Mouse (Mus musculus) left cerebral cortex, postnatal 14 days (tissue): ENCODE data around the gene Ndufs5. TPM values are rescaled to one million over a fixed set of nuclear protein-coding genes. Genes with fewer than 3 reads are reported as not detected.

Experiments used
- DNase-seq, 2 experiments: peaks; one replicate each; pipeline ENCODE4 v3.0.0; 2021 to 2022; ENCODE audit warnings: low spot score in 2 of 2, mixed read lengths in 1 of 2
- intact Hi-C: fragments of 180-260 bp; cut with DNase I; formaldehyde crosslinking; loops from one replicate; pipeline ENCODE4 v1.15.1; 2025
- long read RNA-seq, 2 experiments: library from polyadenylated mRNA; stranded (forward); transcript quantifications; one replicate each; pipeline ENCODE4 v2.0.0; 2021
- total RNA-seq, 2 experiments: library from RNA; stranded (reverse); gene quantifications; 2 replicates each; pipeline ENCODE4 v1.2.3; 2021

Gene Ndufs5
- 100 to 1,000 TPM; 187 to 196 TPM for total RNA-seq
- long read RNA-seq, experiment 1, transcript Ndufs5-201 (3 exons, 525 nt) = major isoform, 70 of 78 reads
- long read RNA-seq, experiment 1, partial matches to known transcripts = 1 of 78 reads
- long read RNA-seq, experiment 1, other reads (novel, unspliced or antisense) = 3 of 78 reads
- long read RNA-seq, experiment 2, transcript Ndufs5-201 (3 exons, 525 nt) = major isoform, 41 of 51 reads
- long read RNA-seq, experiment 2, partial matches to known transcripts = 0 of 51 reads
- long read RNA-seq, experiment 2, other reads (novel, unspliced or antisense) = 9 of 51 reads

DNA sequence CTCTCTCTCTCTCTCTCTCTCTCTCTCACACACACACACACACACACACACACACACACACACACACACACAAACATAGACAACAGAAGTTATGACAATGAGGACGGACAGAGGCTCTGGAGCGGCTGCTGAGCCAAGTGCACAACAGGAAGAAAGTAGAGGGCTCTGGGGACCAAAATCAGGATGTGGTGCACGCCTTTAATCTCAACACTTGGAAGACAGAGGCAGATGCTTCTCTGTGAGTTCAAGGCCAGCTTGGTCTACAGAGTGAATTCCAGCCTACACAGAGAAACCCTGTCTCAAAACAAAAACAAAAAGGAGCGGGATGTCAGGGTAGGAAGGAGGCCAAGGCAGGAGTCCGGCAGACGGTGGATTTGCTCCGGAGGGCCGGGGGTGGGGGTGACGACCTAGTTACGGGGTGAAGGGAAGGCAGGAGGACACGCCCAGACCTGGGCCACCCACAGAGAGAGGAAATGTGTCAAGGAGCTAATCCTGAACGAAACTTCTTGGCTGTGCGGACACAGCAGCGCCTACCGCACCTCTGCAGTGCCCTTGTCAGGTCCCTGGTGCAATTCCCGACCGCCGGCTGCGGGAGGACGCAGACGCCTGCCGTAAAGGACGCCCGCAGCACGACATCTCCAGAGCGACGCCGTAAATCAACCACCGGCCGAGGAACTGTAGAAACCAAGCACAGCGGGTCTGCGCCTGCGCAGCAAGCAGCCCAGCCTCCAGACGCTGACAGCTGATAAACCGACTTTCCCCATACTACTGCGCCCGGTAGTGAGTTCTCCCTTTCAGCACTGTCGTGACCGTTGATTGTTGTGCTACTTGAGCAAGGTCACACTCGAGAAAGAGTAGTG, at the start of gene Ndufs5:
TSS of gene Ndufs5 (minus strand) at position 629 of the 860 bp plus-strand sequence.
- intact Hi-C loops = no loop called here
- DNase-seq = peak; percentile 98

DNA sequence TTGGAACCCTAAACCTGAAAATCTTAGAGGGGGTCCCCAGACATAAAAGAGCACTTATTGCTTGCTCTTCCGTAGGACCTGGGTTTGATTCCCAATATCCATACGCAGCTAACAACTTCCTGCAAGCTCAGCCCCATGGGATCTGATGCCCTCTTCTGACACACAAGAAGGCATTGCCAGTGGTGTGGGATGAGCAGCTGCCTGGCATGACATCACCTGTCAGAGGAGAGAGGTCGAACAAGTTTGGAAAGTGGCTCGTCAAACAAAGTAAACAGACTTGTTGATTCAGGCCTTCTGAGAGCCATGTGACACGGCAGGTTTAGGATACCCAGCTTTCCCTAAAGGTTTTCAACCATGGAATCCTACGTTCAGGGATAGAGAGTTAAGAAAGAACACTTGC, 47.1 kb upstream of the Ndufs5 start:
- DNase-seq = no peak
- intact Hi-C loops = no loop called here

DNA sequence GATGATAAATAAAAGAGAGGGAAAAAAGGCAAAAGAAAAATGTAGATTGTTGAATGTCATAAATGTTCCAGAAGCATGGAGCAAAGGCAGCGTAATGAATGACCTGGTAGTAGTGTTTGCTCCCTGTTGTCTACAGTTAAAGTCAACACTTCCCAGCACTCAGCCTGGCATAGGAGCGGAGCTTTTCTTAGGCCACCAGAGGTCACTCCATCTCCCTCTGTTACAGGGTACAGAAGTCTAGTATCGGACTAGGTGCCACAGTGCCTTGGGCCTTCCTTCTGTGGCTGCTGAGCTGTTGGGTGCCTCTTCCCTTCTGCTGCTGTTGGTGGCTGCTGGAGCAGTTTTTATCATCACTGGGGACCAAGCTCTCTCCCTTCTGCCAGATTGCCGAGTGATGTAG, 40.3 kb upstream of the Ndufs5 start:
- DNase-seq = no peak
- intact Hi-C loops = loop anchor here (2.0 kb wide), 1 partner anchor 140 kb away; no protein-coding TSS in a partner anchor

DNA sequence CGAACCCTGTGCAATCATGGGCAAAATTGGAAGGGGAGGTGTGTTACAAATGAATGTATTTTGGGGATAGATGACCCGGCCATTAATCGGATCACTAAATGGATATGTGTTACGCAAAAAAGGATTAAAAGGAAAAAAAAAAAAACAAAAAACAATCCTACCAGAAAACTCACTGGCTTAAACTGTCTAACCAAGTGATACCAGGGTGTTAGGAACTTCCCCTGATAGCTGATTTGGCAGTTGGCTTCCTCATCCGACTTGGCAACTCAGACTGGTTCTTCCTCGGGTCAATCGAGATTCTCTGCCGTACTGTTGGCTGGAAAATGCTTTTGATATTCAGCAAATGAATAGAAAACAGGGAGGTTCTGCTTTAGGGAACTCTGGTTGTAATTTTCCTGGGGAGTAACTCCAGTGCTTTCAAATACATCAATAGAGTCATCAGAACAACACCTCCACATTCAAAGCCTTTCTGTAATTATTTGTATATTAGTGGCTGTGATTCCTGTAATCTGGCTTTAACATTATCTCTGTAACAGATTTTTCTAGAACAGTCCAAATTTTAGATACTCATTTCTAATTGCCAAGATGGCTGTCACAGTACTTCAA, 32.8 kb upstream of the Ndufs5 start:
- peak in 1 of 2 experiments; percentile 64 for DNase-seq
- intact Hi-C loops = no loop called here

DNA sequence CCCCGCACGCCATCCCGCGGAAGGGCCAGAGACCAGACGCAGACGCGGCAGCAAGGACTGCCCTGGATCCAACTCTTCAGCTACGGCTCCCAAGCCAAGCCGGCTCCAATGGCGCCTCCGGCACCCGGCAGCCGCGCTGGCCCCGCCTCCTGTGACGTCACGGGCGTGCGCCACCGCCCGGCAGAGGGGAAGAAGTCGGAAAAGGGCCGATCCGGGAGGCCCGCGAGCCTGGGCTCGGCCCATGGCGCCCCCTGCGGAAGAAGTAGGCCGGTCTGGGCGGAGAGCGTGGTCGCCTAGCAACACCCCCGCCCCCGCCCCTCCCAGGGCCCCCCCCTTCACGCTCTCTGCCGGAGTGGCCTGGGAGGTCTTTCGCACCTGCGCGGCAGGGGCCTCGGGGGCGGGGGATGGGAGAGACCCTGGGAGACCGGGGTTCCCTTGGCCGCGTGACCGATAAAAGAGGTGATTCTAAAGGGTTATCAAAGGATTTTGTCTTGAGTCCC, 32.2 kb upstream of the Ndufs5 start, which contains the start of gene Akirin1:
TSS of gene Akirin1 (minus strand) at position 194 of the 500 bp plus-strand sequence.
- intact Hi-C loops = no loop called here
- DNase-seq = peak; percentile 98

DNA sequence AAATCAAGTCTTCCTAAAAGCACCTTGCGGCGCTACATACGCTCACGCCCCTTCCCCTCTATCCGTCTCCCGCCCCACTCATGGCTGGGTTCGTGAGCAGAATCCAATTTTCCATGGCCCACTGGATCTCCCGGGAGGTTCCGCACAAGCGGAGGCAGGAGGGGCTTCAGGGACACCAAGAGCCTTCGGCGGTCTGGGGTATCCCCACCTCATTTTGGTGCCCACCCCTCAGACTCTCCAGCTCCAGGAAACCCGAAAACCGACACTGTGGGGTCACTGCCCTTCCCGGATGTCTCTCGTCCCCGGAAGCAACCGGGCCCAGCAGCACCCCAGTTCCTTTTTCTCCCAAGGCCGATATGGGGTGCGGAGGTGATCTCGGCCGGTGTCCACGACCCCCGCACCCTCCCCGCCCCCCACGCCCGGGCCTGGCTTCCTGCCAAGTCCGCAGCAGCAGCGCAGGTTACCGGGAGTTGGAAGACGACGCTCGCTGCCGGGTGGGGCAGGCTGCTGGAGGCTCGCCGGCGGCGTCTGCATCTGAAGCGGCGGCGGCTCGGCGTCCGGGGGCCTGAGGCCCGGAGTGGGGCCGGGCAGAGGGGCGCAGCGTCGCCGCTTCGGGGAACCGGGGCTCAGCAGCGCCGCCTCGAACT, 31.6 kb upstream of the Ndufs5 start:
- peak in 1 of 2 experiments; percentile 27 for DNase-seq
- intact Hi-C loops = loop anchor here (5.0 kb wide), 1 partner anchor 62 kb away; no protein-coding TSS in a partner anchor

DNA sequence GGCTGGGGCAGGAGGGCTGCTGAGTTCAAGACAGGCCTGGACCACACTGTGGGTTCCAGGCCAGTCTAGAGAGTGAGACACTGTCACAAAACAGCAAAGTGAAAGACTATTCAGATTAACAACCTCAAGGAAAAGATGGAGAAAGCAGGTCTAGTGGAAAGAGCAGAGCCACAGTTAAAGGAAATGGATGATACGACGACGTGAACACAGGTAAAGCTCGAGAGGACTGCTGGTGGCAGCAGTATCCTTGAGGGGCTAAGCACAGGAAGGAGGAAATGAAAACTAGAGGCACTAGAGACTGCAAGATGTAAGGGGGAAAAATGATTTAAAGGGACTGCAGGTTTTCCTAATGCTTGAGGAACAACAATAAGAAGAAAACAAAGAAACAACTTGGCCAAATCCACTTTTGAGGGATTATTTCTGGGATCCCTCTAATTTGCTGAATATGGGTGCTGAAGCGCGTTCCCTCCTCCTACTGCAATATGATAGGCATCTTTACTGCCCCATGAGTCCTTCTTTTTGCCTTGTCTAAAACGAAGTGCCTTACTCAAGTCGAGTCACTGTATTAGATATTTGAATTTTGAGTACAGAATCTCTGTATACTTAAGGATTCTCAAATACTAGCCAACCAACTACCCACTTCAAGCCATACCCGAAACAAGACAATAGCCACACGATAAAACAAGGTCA, 30.9 kb upstream of the Ndufs5 start:
- no peak for DNase-seq
- intact Hi-C loops = loop anchor here (5.0 kb wide), 1 partner anchor 62 kb away; no protein-coding TSS in a partner anchor

DNA sequence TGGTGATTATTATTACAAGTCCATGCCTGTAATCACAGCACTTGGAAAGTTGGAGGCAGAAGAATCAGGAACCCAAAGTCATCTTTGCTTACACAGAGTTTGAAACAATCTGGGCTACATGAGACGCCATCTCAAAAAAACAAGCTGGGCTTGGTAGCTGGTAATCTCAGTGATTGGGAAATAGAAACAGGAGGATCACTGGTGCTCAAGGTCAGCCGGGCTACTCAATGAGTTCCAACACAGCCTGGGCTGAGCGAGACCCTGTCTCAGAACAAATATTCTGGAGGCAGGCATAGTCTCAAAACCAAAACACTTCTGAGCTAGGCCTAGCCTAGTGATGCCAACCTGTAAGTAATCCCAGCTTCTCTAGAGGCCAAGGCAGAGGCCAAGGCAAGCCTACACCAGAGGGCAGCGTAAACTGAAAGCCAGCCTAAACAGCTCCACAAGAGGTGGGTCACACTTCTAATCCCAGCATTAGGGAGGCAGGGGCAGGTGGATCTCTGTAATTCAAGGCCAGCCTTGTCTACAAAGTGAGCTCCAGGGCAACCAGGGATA, 27.3 kb upstream of the Ndufs5 start:
- intact Hi-C loops = loop anchor here (5.0 kb wide), 1 partner anchor 58 kb away; no protein-coding TSS in a partner anchor
- no peak for DNase-seq

DNA sequence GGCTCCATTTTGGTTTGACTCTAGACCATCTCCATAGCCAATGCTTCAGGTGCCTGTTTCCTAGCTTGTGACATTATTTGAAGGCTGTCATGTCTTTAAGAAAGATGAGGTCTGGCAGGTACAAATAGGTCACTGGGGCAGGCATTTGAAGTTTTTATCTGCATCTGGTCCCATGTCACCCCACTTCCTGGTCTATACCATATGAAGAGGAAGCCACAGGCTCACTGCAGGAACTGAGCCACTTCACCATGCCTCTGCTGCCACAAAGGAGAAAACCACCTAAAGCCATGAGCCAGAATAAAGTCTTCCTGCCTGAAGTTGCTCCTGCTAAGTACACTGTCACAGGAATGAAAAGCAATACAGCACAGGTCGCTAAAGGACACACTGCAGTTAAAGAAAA, 24.9 kb upstream of the Ndufs5 start:
- no peak for DNase-seq
- intact Hi-C loops = no loop called here

DNA sequence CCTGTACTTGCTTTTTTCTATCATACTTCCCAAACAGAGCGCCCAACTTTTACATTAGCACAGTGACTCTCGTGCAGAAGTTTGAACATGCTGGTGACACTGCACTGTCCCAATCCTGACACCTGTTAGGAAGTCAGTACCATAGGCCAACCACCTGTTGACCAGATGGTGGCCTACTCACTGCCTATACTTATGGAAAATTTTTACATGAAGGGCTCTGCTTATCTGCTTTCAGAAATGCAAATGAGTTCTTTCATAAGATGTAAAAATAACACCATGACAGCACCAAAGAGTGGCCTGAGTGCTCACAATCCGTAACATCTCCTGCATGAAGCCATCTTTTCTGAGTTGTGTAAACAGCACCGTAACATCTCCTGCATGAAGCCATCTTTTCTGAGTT, 20.7 kb upstream of the Ndufs5 start:
- intact Hi-C loops = no loop called here
- no peak for DNase-seq

DNA sequence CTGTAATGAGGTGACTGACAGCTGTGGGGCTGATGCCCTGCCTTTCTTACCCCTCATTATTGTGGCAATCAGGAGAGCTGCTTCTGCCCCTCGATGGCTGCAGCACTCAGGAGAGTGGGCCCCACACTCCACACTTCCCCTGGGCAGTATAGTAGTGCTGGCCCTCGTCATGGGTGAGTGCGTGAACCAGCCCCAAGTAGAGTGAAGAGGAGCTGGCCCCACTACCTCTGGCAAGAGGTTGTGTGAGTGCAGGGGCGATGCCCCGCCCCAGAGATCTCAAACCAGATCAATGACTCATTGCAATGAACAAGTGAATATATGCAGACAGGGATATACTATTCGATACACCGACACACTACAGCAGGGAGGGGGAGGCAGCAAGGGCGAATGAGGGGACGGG, 15.5 kb upstream of the Ndufs5 start:
- no peak for DNase-seq
- intact Hi-C loops = no loop called here

DNA sequence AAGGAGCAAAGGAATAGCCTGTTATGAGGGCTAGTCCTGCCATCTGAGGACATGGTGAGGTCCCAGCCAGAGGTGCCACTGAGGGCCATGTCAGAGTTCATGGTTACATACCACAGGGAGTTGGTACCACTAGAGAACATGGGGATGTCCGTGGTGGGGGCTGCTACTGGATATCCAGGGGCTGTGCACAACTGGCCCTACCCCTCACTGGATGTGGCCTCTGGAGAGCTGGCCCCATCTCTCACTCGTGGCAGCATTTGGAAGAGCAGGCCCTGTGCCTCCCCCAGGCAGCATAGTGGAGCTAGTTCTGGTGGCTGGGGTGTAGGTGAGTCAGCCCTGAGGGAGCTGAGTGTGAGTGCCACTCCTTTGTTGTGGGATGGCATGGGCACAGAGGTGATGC, 14.9 kb upstream of the Ndufs5 start:
- intact Hi-C loops = no loop called here
- no peak for DNase-seq

DNA sequence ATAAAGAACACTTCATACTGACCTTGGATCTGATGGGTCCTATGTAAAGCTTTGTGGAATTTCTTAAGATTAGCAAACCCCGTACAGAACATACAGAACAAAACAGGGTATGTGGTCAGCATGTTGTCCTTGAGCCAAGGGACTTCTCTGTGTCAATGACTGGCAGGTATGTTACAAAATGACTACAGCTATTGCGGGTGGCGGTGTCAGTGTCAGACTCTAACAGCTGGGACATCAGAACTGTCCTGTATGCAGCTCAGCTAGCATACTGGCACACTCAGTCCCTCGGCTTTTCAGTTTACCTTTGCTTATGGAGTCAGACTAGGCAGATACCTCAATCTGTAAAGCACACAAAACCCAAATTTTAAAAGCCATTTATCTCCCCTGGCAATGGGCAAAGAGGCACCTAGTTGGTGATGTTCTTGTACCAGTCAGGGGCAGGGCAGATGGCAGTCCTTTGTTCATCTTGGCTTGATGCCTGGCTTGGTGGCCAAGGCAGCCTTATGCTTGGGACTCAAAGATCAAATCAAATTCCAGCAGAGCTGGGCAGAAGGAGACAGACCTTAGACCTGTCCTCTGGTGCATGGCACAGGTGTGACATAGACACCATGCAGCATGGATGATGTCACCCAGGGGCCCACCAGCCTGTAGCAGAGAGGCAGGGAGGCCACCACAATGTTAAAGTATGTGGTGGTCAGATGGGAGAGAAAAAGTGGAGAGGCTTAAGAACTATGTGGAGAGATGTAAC, 14.3 kb upstream of the Ndufs5 start:
- intact Hi-C loops = no loop called here
- DNase-seq = no peak

DNA sequence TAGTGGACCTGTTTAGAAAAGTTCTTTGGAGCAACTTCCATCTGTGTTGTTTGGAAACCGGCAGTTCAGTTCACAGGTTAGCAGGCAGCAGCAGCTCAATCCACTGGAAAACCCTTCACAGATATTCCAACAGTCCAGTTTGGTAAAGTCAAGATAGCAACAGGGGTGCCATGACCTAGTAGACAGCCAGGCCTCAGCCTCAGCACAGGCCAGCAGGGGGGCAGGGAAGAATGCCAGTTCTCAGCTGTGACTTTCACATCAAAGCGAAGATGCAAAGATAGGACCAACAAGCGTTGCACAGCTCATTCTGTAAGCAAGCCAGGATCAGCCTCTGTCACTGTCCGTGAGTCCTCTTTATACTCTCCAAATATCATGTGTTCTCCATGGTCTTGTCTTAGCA, 3.8 kb upstream of the Ndufs5 start:
- intact Hi-C loops = no loop called here
- no peak for DNase-seq

DNA sequence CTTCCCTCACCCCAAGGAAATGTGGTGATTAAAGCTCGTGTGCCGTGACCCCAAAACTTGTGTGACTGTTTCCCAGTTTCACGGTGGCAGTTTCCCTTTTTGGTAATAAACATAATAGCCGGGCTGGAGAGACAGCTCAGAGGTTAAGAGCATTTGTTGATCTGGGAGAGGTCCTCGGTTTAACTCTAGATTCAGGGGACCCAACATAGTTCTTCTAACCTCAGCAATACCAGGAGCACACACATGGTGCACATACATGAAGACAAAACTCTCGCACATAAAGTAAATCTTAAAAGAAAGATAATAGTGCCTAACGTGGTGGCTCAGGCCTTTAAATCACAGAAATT, 405 bp upstream of the Ndufs5 start:
- no peak for DNase-seq
- intact Hi-C loops = no loop called here

DNA sequence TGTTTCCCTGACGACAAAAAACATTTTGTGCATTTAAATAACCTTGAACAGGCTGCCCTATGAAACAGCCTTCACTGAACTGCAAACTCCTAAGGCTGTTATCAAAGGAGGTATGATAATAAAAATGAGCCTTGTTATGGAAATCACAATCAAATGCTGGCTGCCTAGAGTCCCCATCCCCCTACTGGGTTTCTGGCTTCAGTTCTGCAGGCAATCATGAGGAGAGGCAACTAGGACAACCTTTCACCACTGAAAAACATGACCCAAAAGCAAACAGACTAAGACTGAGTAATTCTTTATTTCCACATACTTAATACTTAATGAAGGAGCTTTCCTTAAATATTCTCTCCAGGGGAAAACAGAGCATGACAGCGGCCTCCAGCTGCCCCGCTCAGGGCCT, 5.6 kb downstream of the Ndufs5 start:
- intact Hi-C loops = no loop called here

DNA sequence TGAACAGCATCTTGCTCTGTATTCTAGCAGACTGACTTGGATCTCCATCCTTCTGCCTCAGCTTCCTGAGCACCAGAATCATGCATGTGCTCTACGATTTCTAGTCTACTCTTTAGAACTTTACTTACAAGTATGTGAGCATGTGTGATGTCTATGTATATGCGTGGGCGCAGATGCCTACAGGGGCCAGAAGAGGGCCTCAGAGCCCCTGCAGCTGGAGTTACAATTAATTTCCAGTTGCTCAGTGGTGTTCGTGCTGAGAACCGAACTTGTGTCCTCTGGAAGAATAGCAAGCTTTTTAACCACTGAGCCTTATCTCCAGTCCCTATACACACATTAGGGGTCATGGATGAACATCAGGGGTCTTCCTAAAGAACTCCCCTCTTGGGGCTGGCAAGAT, 10.7 kb downstream of the Ndufs5 start:
- no peak for DNase-seq
- intact Hi-C loops = no loop called here

More for the DNA sequence above, 5.6 kb downstream of the Ndufs5 start:
- no peak for DNase-seq

DNA sequence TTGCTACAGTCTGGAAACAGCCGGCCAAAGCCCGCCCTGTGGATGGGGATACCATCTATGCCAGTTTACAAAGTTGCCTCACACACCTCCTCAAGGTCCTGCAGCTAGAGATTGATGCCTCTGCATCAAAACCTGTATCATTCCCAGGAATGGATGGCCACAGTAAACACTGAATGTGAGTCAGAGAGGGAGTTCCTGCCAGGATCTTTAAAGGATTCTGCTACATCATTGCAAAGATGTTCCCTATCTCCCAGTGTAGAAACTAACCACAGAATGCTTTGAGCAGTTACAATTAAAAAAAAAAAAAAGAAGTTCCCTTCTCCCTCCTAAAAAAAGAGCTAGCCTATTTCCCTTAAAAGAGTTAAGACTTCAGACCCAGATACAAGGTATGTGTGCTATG, 12.7 kb downstream of the Ndufs5 start:
- no peak for DNase-seq
- intact Hi-C loops = no loop called here
